Mouse (Mus musculus): ENCODE data around the gene Neu1. TPM values are rescaled to one million over a fixed set of nuclear protein-coding genes. Genes with fewer than 3 reads are reported as not detected.
A peak's percentile ranks its signal among the peaks of the same experiment; 100 is the strongest.
"Not testable (repeated sequence)": the region's sequence is repeated elsewhere in the genome, so short reads cannot be mapped to it uniquely, and the experiment has no call there.

The Neu1 gene
- polyA plus RNA-seq, 2 experiments from 2014 or later = 32.5 to 40.6 TPM

- not testable (repeated sequence) for ATAC-seq
Measured at GRCm38 (mm10) chr17:34969822-34970221, 38.8 kb downstream of the Neu1 start, which contains the start of gene Gm20481. TSS of gene Gm20481 (plus strand) at chr17:34969912.

- ATAC-seq = not testable (repeated sequence)
Measured at GRCm38 (mm10) chr17:34970850-34971249, 39.8 kb downstream of the Neu1 start.

DNA sequence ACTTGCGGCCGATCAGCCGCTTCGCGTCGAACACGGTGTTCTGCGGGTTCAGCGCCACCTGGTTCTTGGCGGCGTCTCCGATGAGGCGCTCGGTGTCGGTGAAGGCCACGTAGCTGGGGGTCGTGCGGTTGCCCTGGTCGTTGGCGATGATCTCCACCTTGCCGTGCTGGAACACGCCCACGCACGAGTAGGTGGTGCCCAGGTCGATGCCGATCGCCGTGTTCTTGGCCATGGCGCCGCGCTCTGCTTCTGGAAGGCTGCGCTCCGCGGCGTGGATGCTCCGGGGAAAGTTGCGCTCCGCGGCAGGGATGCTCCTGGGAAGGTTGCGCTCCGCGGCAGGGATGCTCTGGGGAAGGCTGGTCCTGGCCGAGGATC, 40.6 kb downstream of the Neu1 start:
- peak; percentile 35 for ATAC-seq

DNA sequence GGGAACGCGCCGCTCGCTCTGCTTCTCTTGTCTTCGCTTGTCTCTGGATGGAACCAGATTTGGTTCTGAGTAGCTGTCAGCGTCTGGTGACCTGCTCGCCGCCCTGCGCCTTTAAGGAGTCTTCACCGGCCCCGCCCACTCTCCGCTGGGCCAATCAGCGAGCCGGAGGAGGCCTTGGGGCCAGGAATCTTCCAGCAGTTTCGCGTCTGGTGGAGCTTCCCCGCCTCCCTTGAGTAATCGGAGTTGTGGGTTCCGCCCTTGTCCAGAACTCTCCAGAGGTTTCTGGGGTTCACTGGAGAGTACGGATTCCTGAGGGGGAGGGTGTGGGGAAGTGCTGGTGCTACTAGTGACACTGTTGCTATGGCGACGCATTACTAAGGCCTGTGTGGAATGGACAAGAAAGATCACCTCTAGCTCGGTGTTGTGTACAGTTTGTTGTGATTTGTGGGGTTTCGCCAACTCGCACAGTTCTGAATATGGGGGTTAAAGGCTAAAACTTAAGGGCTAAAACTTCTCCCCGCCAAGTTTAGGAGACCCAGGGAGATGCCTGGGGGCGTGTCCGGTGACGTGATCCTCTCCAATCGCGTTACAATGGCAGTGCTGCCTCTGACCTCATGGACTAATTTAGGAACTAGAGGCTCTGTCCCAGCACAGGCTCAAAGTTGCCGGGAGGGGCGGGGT, 41.2 kb downstream of the Neu1 start, which contains the start of the genes Hspa1a and Hspa1l:
Hspa1a (minus strand) TSS at position 88 of the 681 bp plus-strand sequence.
Hspa1l (plus strand) TSS at position 635 of the 681 bp plus-strand sequence.
- ATAC-seq = peak; percentile 95

DNA sequence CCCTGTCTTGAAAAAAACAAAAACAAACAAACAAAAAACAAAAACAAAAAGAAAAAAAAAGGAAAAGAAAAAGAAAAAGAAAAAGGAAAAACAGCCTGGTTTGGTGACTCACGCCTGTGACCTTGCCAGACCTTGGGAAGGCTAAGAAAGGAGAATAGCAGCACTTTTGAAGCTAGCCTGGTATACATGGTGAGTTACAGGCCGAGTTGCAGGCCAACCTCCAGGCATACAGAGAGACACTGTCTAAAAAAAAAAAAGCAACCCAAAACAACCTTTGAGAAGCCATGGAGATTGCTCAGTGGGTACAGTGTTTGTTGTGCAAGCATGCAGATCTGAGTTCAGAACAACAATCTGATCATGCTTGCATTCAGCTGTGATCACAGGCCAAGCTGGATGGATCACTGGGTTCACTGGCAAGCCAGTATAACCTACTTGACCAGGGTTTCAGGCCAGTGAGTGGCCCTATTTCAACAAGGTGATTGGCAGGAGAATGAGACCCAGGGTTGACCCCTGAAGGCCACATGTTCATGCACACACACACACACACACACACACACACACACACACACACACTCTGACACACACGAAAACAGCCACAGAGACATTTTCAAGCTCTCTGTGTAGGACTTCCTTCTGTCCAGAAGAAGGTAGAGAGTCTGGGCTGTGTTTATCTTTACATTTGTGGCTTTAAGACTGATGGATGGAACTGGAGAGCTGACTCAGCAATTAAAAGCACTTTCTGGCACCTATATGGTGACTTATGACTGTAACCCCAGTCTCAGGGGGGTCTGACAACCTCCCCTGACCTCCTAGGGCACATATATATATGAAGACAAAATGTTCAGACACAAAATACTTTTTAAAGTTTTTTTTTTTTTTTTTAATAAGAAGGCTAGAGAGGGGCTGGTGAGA, 44.8 kb downstream of the Neu1 start:
- no peak for ATAC-seq

DNA sequence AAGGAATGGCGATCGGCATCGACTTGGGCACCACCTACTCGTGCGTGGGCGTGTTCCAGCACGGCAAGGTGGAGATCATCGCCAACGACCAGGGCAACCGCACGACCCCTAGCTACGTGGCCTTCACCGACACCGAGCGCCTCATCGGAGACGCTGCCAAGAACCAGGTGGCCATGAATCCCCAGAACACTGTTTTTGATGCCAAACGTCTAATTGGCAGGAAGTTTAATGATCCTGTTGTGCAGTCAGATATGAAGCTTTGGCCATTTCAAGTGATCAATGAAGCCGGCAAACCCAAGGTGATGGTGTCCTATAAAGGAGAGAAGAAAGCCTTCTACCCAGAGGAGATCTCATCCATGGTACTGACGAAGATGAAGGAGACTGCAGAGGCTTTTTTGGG, 45.9 kb downstream of the Neu1 start:
- no peak for ATAC-seq

GRCm38 (mm10) chr17:34978239-34978638, 47.2 kb downstream of the Neu1 start:
- no peak for ATAC-seq

DNA sequence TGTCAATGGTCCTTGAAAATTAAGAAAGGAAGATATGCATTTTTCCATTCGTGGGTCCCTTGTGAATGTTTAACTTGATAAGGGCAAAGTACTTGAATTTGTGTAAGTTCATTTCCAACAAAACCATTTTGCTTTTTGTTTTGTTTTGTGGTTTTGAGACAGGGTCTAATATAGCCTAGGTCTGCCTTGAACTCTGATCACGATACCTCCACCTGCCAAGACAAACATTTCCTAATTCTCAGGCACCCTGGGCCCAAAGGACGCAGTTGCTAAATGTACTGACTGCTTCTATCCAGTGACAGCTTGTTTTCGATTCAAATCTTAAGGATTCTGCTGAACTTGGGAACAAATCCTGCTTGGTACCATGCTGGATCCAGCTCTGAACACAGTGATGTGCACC, 48.6 kb downstream of the Neu1 start:
- no peak for ATAC-seq

DNA sequence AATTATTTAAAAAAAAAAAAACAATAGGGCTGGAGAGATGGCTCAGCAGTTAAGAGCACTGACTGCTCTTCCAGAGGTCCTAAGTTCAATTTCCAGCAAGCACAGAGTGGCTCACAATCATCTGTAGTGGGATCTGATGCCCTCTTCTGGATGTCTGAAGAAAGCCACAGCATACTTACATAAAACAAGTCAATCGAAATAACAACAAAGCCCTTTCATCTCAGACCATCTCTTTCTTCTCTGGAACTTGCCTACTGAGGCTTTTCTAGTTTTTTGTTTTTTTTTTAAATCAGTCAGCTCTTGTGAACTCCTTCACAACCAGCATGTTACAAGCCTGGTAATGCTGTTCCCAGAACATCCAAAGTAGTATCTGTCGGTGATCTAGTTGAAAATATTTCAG, 49.6 kb downstream of the Neu1 start:
- peak; percentile 56 for ATAC-seq

DNA sequence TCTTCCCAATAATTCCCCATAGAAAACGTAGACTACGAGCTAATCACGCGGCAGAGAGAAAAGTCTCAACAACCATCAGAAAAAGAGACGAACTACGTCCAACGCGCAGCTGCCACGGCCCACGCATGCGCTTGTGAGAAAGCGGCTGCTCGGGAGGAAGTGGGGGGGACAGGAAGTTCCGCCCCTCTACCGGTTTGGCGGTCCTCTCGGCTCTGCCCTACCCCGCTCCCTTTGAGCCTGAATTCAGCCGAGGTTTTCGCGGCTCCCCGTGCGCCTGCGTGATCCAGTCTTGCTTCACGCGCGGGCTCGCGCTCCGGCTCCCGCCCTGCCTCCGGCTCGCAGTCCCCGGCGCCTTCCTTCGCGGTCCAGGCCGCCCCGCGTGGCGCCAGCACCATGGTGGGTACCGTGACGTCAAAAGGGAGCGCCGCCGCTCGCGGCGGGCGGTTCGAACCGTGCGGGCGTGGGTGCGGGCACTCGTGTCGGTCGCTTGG, 50.7 kb downstream of the Neu1 start, which contains the start of gene Lsm2:
Lsm2 (plus strand) TSS at position 173 of the 491 bp plus-strand sequence.
- peak; percentile 84 for ATAC-seq

DNA sequence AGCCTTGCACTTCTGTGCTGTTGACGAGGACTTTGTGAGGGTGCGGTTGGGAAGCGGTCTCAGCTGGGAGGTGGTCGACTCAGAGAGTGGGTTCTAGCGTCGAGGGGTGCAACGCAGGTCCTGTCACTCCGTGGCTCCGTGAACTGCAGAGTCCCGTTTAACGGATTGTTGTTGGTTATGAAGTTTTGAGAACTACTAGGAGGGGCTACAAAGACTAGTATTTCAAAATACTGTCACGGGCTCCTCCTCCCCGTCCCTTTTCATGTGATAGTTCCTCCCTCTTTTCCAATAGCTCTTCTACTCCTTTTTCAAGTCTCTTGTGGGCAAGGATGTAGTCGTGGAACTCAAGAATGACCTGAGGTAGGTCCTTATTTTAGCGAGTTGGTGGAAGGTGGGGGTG, 51.3 kb downstream of the Neu1 start:
- no peak for ATAC-seq

- peak; percentile 28 for ATAC-seq
Measured at GRCm38 (mm10) chr17:34984218-34984617, 53.2 kb downstream of the Neu1 start.

Other genes with a start within 250 kb of the Neu1 start
- not detected for gene C4b, start 187.4 kb upstream of the Neu1 start, polyA plus RNA-seq (2017; shearing (Covaris generic))
- not detected for gene Cyp21a1, start 126.7 kb upstream of the Neu1 start, polyA plus RNA-seq (2017; shearing (Covaris generic))
- gene Stk19, start 94.3 kb upstream of the Neu1 start, polyA plus RNA-seq (2017; shearing (Covaris generic)) = 10 to 100 TPM; 24.4 to 46.0 TPM
- gene Dxo, start 94.2 kb upstream of the Neu1 start, polyA plus RNA-seq (2017; shearing (Covaris generic)) = 10 to 100 TPM; 28.8 to 33.4 TPM
- gene Skiv2l, start 81.0 kb upstream of the Neu1 start, polyA plus RNA-seq (2017; shearing (Covaris generic)) = 10 to 100 TPM; 26.8 to 44.1 TPM
- 10 to 100 TPM; 33.2 to 44.8 TPM for gene Nelfe, start 80.9 kb upstream of the Neu1 start, polyA plus RNA-seq (2017; shearing (Covaris generic))
- gene Cfb, start 68.7 kb upstream of the Neu1 start, polyA plus RNA-seq (2017; shearing (Covaris generic)) = under 1 TPM; 0.27 to 0.61 TPM
- not detected for gene Zbtb12, start 51.8 kb upstream of the Neu1 start, polyA plus RNA-seq (2017; shearing (Covaris generic))
- gene Gm20547, start 49.2 kb upstream of the Neu1 start, polyA plus RNA-seq (2017; shearing (Covaris generic)) = not detected
- 1 to 10 TPM; 1.1 to 2.5 TPM for gene C2, start 33.0 kb upstream of the Neu1 start, polyA plus RNA-seq (2017; shearing (Covaris generic))
- gene Ehmt2, start 32.8 kb upstream of the Neu1 start, polyA plus RNA-seq (2017; shearing (Covaris generic)) = 10 to 100 TPM; 21.8 to 30.5 TPM
- not detected for gene Slc44a4, start 16.8 kb upstream of the Neu1 start, polyA plus RNA-seq (2017; shearing (Covaris generic))
- 1 to 10 TPM in 1 of 2 experiments, under 1 TPM in 1; 0.84 to 3.7 TPM for gene Hspa1b, start 28.0 kb downstream of the Neu1 start, polyA plus RNA-seq (2017; shearing (Covaris generic))
- gene Gm20481, start 38.7 kb downstream of the Neu1 start, polyA plus RNA-seq (2017; shearing (Covaris generic)) = 1 to 10 TPM in 1 of 2 experiments, not detected in 1; 3.1 TPM
- gene Hspa1a, start 40.9 kb downstream of the Neu1 start, polyA plus RNA-seq (2017; shearing (Covaris generic)) = 1 to 10 TPM in 1 of 2 experiments, not detected in 1; 1.1 TPM
- 1 to 10 TPM in 1 of 2 experiments, under 1 TPM in 1; 0.17 to 1.3 TPM for gene Hspa1l, start 41.5 kb downstream of the Neu1 start, polyA plus RNA-seq (2017; shearing (Covaris generic))
- gene Lsm2, start 50.6 kb downstream of the Neu1 start, polyA plus RNA-seq (2017; shearing (Covaris generic)) = 10 to 100 TPM; 51.4 to 54.8 TPM
- 10 to 100 TPM; 28.4 to 31.6 TPM for gene Vars, start 69.7 kb downstream of the Neu1 start, polyA plus RNA-seq (2017; shearing (Covaris generic))
- under 1 TPM; 0.12 to 0.14 TPM for gene Vwa7, start 85.3 kb downstream of the Neu1 start, polyA plus RNA-seq (2017; shearing (Covaris generic))
- 1 to 10 TPM; 2.7 to 2.8 TPM for gene Sapcd1, start 96.8 kb downstream of the Neu1 start, polyA plus RNA-seq (2017; shearing (Covaris generic))
- 1 to 10 TPM; 1.8 to 2.5 TPM for gene Msh5, start 115.5 kb downstream of the Neu1 start, polyA plus RNA-seq (2017; shearing (Covaris generic))
- gene Clic1, start 118.7 kb downstream of the Neu1 start, polyA plus RNA-seq (2017; shearing (Covaris generic)) = 100 to 1,000 TPM; 490 to 619 TPM
- 1 to 10 TPM; 1.1 to 6.3 TPM for gene Ddah2, start 127.8 kb downstream of the Neu1 start, polyA plus RNA-seq (2017; shearing (Covaris generic))
- gene Ly6g6c, start 134.1 kb downstream of the Neu1 start, polyA plus RNA-seq (2017; shearing (Covaris generic)) = not detected
- gene Mpig6b, start 134.9 kb downstream of the Neu1 start, polyA plus RNA-seq (2017; shearing (Covaris generic)) = not detected
- not detected for gene Ly6g6e, start 145.6 kb downstream of the Neu1 start, polyA plus RNA-seq (2017; shearing (Covaris generic))
- not detected for gene Ly6g6d, start 146.8 kb downstream of the Neu1 start, polyA plus RNA-seq (2017; shearing (Covaris generic))
- gene Ly6g6f, start 154.4 kb downstream of the Neu1 start, polyA plus RNA-seq (2017; shearing (Covaris generic)) = not detected
- 10 to 100 TPM; 23.5 to 27.2 TPM for gene Abhd16a, start 158.0 kb downstream of the Neu1 start, polyA plus RNA-seq (2017; shearing (Covaris generic))
- not detected for gene Ly6g5c, start 177.0 kb downstream of the Neu1 start, polyA plus RNA-seq (2017; shearing (Covaris generic))
- gene Ly6g5b, start 184.2 kb downstream of the Neu1 start, polyA plus RNA-seq (2017; shearing (Covaris generic)) = 1 to 10 TPM; 2.5 to 2.8 TPM
- 10 to 100 TPM; 80.4 to 86.0 TPM for gene Gpank1, start 190.2 kb downstream of the Neu1 start, polyA plus RNA-seq (2017; shearing (Covaris generic))
- 100 to 1,000 TPM; 243 to 284 TPM for gene Csnk2b, start 190.8 kb downstream of the Neu1 start, polyA plus RNA-seq (2017; shearing (Covaris generic))
- 10 to 100 TPM; 24.2 to 33.4 TPM for gene D17H6S53E, start 195.1 kb downstream of the Neu1 start, polyA plus RNA-seq (2017; shearing (Covaris generic))
- under 1 TPM in 1 of 2 experiments, not detected in 1; 0.32 TPM for gene Apom, start 200.8 kb downstream of the Neu1 start, polyA plus RNA-seq (2017; shearing (Covaris generic))
- gene Bag6, start 203.9 kb downstream of the Neu1 start, polyA plus RNA-seq (2017; shearing (Covaris generic)) = 10 to 100 TPM; 16.9 to 31.5 TPM
- 10 to 100 TPM; 43.0 to 75.1 TPM for gene Prrc2a, start 233.6 kb downstream of the Neu1 start, polyA plus RNA-seq (2017; shearing (Covaris generic))
- 1 to 10 TPM; 1.8 to 3.7 TPM for gene Aif1, start 244.8 kb downstream of the Neu1 start, polyA plus RNA-seq (2017; shearing (Covaris generic))

Measured in CD4-positive, CD25-positive, alpha-beta regulatory T cell, adult 4 months (primary cell).